Mouse (Mus musculus) T-helper 2 cell (primary cell): ENCODE data around the gene Pcsk6.
"Not testable (repeated sequence)": the region's sequence is repeated elsewhere in the genome, so short reads cannot be mapped to it uniquely, and the experiment has no call there.

Experiments
- in situ Hi-C: fragments of 300-600 bp; cut with MboI, MseI; formaldehyde crosslinking; loops from one replicate; pipeline ENCODE4 v1.15.1; 2025; ENCODE audit warnings: high pct_unique_total_duplicates

Gene Pcsk6

GRCm38 (mm10) chr7:65861591-65862472 lies at the start of gene Pcsk6:
Pcsk6 (plus strand) TSS chr7:65861734.
- in situ Hi-C loops, result no loop called here

DNA sequence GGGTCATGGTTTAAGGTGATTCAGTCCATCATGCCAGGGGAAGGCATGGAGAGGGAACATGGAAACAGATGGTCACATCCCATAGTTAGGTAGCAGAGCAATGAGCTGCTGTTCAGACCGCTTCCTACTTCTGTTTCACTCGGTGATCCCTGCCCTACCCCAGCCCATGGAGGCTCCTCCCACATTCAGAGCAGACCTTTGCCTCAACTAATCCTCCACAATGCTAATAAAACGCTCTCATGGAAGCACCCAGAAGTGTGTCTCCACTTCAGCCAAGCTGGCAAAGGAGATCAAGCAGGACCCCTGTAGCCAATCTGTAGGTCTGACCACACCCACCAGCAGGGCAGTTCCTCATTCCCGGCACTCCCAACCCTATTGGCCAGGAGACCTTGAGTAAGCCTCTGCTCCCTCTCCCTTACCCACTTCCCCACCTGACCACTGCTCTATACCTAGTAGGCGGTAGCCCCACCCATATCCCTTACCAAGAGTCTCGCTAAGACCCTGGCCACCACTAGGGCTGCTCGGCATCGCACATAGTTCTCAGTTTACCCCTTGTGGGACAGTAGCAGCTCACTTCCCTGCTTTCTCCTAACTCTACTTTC lies 47.8 kb upstream of the Pcsk6 start:
- in situ Hi-C loops, result no loop called here

- in situ Hi-C loops, result no loop called here
Observed at GRCm38 (mm10) chr7:65817564-65817963, 44.0 kb upstream of the Pcsk6 start.

DNA sequence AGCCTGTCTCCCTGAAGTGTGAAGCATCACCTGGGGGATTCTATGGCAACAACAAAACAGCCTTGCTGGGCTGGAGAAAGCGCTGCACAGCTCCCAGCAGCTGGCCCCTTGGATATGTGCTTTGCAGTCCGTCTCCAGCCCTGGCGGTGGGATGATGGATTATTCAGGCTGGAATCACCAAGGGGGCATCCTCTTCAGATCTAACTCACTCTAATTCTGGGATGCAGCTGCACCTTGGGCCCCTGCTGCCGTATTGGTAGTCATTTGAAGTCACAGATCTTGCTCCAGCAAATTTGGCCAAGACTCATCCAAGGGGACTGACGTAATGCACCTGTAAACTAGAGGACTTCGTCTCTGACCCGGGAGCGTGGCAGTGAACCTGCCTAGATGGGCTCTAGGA lies 41.1 kb upstream of the Pcsk6 start:
- in situ Hi-C loops, result no loop called here

GRCm38 (mm10) chr7:65821901-65822300 lies 39.6 kb upstream of the Pcsk6 start:
- in situ Hi-C loops, result not testable (repeated sequence)

DNA sequence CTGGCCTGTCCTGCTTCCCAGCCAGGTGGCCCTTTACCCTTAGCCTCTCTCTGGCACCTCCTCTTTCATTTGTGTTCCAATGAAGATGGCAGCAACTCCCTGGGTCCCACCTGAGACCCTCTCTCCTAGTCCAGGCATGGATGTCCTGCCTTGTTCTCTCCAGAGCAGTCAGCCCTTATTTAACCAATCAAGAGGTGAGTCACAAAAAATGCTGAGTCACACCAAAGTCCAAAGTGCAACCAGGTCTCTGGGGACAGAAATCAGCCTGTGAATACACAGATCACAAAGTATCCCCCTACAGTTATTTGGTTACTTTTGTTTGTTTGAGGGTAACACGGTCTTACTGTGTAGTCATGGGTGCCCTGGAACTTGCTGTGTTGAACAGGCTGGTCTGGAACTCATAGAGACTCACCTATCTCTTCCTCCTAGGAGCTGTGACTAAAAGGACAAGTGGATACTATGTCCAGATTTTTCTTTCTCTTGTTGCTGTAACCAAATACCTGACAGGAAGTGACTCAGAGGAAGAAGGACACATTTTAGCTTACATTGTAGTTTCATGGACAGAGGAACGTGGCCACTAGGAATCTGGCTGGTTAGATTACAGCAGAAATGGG lies 38.9 kb upstream of the Pcsk6 start:
- in situ Hi-C loops, result no loop called here

GRCm38 (mm10) chr7:65839756-65840155 lies 21.8 kb upstream of the Pcsk6 start:
- in situ Hi-C loops, result no loop called here

DNA sequence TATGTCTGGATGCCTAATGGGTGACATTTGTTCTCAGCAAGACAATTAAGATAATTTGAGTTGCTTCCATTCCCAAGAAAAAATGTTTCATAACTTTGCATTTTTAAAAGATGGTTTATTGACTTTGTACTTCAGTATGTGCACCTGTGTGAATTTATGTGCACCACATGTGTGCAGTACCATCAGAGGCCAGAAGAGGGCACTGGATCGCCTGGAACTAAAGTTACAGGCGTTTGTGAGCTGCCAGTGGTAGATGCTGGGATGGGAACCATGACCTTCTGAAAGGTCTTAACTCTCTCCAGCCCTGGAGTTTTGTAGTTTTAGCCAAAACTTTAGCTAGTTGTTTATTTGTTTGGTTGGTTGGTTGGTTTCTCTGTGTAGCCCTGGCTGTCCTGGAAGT lies 18.3 kb upstream of the Pcsk6 start:
- in situ Hi-C loops, result no loop called here

- in situ Hi-C loops, result no loop called here
Observed at GRCm38 (mm10) chr7:65860981-65861380, 553 bp upstream of the Pcsk6 start.

- in situ Hi-C loops, result no loop called here
Observed at GRCm38 (mm10) chr7:65862473-65863176, 1.1 kb downstream of the Pcsk6 start.

DNA sequence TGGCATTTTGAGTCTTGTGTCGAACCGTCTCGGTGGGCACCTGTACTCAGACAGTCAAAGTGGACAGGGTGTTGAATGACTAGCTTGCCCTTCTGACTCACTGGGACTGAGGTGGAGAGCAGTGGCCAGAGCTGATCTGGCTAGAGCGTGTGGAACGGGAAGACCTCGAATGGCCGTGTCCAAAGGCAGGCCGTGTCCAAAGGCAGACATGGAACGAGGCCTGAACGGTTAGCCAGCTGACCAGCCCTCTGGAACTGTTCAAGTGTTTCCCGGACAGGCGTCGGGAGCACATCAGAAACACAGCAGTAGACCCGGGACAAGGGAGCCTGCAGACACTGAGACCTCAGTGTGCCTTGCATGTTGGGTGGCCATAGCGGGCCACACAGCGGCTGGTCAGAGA lies 7.6 kb downstream of the Pcsk6 start:
- in situ Hi-C loops, result no loop called here

DNA sequence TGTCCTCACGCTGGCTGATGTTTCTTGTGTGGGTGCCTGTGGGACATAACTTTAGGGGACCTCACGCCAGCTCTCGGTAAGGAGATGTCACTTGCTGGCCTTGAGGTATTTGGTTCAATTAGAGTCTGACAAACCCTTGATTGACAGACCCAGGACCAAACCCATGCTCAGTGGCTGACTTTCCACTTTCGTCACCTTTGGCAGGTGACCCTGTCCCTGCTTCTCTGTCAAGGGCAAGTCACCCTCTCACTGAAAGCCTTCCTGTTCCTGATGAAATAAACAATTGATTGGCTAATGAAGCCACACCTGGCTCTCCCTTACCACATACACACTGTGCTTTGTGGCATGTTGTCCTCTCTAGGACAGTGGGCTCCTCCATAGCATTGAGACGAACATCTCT lies 8.3 kb downstream of the Pcsk6 start:
- in situ Hi-C loops, result no loop called here

- in situ Hi-C loops, result no loop called here
Observed at GRCm38 (mm10) chr7:65870227-65870626, 8.7 kb downstream of the Pcsk6 start.

- in situ Hi-C loops, result no loop called here
Observed at GRCm38 (mm10) chr7:65870928-65871580, 9.5 kb downstream of the Pcsk6 start.

DNA sequence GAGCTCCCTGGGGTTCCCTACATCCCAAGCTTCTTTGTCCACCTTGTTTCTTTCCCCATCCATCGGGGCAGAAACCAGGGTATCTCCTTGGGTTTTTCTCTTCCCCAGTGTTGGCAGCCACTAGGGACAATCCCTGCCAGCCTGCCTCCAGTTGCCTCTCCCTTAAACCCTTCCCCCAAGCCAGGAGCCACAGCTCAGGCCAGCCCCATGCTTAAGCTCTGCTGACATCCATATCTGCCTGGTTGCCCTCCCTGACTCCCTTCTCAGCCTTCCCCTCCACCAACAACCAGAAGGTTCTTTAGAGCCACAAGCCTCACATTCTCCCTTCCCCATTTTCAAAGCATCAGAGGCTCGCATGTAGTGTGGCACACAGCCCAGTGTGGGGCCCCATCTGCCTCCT lies 10.3 kb downstream of the Pcsk6 start:
- in situ Hi-C loops, result no loop called here

GRCm38 (mm10) chr7:65873176-65873845 lies 11.8 kb downstream of the Pcsk6 start:
- in situ Hi-C loops, result no loop called here

- in situ Hi-C loops, result no loop called here
Observed at GRCm38 (mm10) chr7:65873902-65874301, 12.4 kb downstream of the Pcsk6 start.

DNA sequence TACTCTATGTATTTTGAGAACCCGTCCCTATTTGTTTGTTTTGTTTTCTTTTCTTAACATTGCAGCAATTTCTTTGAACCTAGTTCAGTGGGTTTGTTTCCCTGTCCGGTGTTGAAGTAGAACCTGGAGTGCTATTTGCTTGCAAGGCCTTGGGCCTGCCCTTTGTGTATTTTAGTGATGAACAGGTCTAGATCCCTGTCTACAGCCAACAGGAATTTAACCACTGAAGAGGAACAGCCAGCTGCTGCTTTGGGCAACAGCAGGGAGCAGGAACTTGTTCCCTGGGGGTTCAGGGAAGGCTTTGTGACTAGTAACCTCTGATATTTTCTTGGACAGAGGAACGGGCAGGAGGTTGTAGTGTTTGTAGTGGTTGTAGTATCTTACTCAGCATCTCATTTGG lies 15.1 kb downstream of the Pcsk6 start:
- in situ Hi-C loops, result no loop called here

GRCm38 (mm10) chr7:65878234-65878633 lies 16.7 kb downstream of the Pcsk6 start:
- in situ Hi-C loops, result no loop called here

DNA sequence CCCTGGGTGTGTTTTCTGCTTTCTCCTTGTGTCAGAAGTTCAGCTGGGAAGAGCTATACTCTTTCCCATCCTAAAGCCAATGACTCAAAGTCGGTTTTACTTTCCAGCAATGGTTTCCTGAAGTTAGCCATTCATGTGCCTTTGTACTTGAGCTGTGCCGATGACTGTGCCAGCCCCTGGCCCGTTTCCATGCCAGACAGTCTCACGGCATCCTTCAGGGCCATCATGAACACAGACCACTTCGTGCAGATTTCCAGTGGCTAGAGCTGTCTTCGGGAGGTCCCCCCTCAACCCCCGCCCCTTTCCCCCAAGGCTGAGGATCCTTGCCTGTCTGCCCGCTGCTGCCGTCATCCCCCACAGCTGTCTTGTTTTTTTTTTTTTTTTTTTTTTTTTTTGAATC lies 17.8 kb downstream of the Pcsk6 start:
- in situ Hi-C loops, result no loop called here

GRCm38 (mm10) chr7:65880666-65881289 lies 19.2 kb downstream of the Pcsk6 start:
- in situ Hi-C loops, result no loop called here
